Mouse (Mus musculus) G1E (cell line): ENCODE measurements around the gene Slco1a4.

ENCODE experiments used
- CTCF ChIP-seq: IDR thresholded peaks from 2 replicates; pipeline ENCODE4 v1.5.1; 2012; ENCODE audit warnings: low read depth, low read length, inconsistent platforms, mixed read lengths
- POLR2AphosphoS5 ChIP-seq: IDR thresholded peaks from 2 replicates; pipeline ENCODE4 v1.6.1; 2012; ENCODE audit warnings: low read depth, low read length, inconsistent platforms; ENCODE audit not compliant: insufficient replicate concordance

GRCm38 (mm10) chr6:141797837-141798236 is 58.2 kb downstream of the Slco1a4 start:
- TF ChIP-seq CTCF (no peak), POLR2AphosphoS5 (no peak)
